In the genomic region with DNA sequence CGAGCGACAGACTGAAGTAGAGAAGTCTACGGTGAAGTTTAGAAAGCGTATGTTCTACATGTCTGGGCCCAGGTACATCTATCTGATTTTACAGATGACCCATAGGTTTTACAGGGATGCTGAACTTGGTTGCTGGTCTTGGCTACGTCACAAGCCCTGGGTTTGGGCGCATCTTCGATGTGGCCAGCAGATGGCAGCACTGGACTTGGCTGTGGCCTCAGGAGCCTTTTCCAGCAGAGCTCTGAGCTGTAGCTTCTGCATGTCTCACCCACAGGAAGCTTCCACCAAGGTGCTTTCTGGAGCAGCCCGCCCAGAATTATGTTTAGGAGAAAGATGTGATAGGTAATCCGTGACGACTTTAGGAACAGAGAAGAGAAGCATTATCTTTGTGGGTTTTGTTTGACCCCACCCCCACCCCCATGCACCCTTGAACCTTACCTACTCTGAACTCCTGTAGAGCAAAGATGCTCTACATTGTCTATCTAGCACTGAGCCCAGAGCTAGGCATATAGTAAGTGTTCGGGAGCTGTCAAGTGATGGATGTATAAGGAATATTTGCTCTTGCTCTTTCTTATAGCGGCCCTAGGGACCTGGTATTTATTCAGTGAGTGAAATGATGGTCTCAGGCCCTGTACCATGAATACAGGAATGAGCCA, we compare ENCODE assay signal across 9 mouse cellular contexts. TPM values are rescaled to one million over a fixed set of nuclear protein-coding genes. Genes with fewer than 3 reads are reported as not detected.
DNase-seq lines count a peak whose midpoint lies in the region; ATAC-seq and TF ChIP-seq lines count a peak whose summit lies in the region.
"Had no signal": no experiment of that assay in that cellular context is flagged by ENCODE, and none has a peak within 500 bp of the region (broad histone marks: within the 10 kb centered on the region; RNA-seq: fewer than 3 reads in every experiment).

No protein-coding gene starts in this region.

- H3K27ac ChIP-seq in forebrain, embryonic 15.5 days (replicated peaks) = no peak overlapping the region
- H3K27ac ChIP-seq in liver, postnatal 0 days (ENCODE audit: low read depth) = no peak overlapping the region
- H3K27ac ChIP-seq in neural tube, embryonic 15.5 days (replicated peaks) = no peak overlapping the region
- no peak overlapping the region for H3K27ac ChIP-seq in testis, adult 2 months (ENCODE audit: control insufficient read depth, insufficient read depth, low read depth, low read length)
- H3K27ac ChIP-seq: heart, embryonic 15.5 days had no signal

- H3K9me3 ChIP-seq in forebrain, embryonic 15.5 days = 0 out of 2 replicates have a peak, but pooled peaks cover 4% of the 10 kb centered on the region
- peaks cover 5% of the 10 kb centered on the region for H3K9me3 ChIP-seq in liver, postnatal 0 days (ENCODE audit: low read length)
- H3K9me3 ChIP-seq in neural tube, embryonic 15.5 days (replicated peaks) = no peaks in the 10 kb centered on the region
- H3K9me3 ChIP-seq: heart, embryonic 15.5 days had no signal

- no peaks in the 10 kb centered on the region for H3K36me3 ChIP-seq in forebrain, embryonic 15.5 days
- H3K36me3 ChIP-seq in liver, postnatal 0 days (replicated peaks; ENCODE audit: insufficient read depth, low read length) = no peaks in the 10 kb centered on the region
- no peaks in the 10 kb centered on the region for H3K36me3 ChIP-seq in neural tube, embryonic 15.5 days
- no peaks in the 10 kb centered on the region for H3K36me3 ChIP-seq in testis, adult 2 months (ENCODE audit: control insufficient read depth, insufficient read depth, low read length)
- H3K36me3 ChIP-seq: heart, embryonic 15.5 days had no signal

- H3K4me3 ChIP-seq in forebrain, embryonic 15.5 days = no peak overlapping the region
- H3K4me3 ChIP-seq in liver, postnatal 0 days (ENCODE audit: low read depth, low read length) = no peak overlapping the region
- H3K4me3 ChIP-seq in neural tube, embryonic 15.5 days (replicated peaks) = no peak overlapping the region
- H3K4me3 ChIP-seq in testis, adult 2 months (ENCODE audit: control insufficient read depth, low read depth, low read length) = no peak overlapping the region
- H3K4me3 ChIP-seq: heart, embryonic 15.5 days had no signal

- no peak for TF ChIP-seq POLR2A in testis, adult 2 months (IDR thresholded peaks at IDR 0.05; ENCODE audit: control insufficient read depth, low read depth, low read length)

- no peaks in the 10 kb centered on the region for H3K27me3 ChIP-seq in forebrain, embryonic 15.5 days
- no peaks in the 10 kb centered on the region for H3K27me3 ChIP-seq in liver, postnatal 0 days (ENCODE audit: insufficient read depth, low read length)
- no peaks in the 10 kb centered on the region for H3K27me3 ChIP-seq in neural tube, embryonic 15.5 days (replicated peaks)
- H3K27me3 ChIP-seq in testis, adult 2 months (ENCODE audit: control insufficient read depth, insufficient read depth, low read length) = no peaks in the 10 kb centered on the region
- H3K27me3 ChIP-seq: heart, embryonic 15.5 days had no signal

- H3K4me1 ChIP-seq in forebrain, embryonic 15.5 days = no peaks in the 10 kb centered on the region
- H3K4me1 ChIP-seq in liver, postnatal 0 days (ENCODE audit: insufficient read depth) = peaks cover 4% of the 10 kb centered on the region; the same call in 1 of the 2 replicates
- peaks cover 2% of the 10 kb centered on the region; the same call in 1 of the 2 replicates for H3K4me1 ChIP-seq in neural tube, embryonic 15.5 days
- H3K4me1 ChIP-seq in testis, adult 2 months (ENCODE audit: control insufficient read depth, insufficient read depth, low read length) = no peaks in the 10 kb centered on the region

- TF ChIP-seq CTCF in liver, postnatal 0 days (IDR thresholded peaks at IDR 0.05; ENCODE audit: low read depth) = peak; percentile 98
- TF ChIP-seq CTCF in testis, adult 2 months (IDR thresholded peaks at IDR 0.05; ENCODE audit: control insufficient read depth, insufficient read depth, insufficient replicate concordance, low read depth, low read length) = peak; percentile 92; the same call in 1 of the 2 replicates

- 33% methylated on average over 12 of the region's 12 CpGs for WGBS in forebrain, embryonic 15.5 days
- 25% methylated on average over 12 of the region's 12 CpGs for WGBS in liver, postnatal 0 days (ENCODE audit: insufficient replicate concordance)
- 30% methylated on average over 12 of the region's 12 CpGs for WGBS in neural tube, embryonic 15.5 days

- ATAC-seq in forebrain, embryonic 15.5 days (replicated peaks) = peak; percentile 69
- ATAC-seq in liver, postnatal 0 days = peak; percentile 83
- peak; percentile 66 for ATAC-seq in neural tube, embryonic 15.5 days (ENCODE audit: low FRiP score)

- TF ChIP-seq EP300 in liver, postnatal 0 days (IDR thresholded peaks at IDR 0.05; ENCODE audit: low read depth) = no peak

- no peak overlapping the region for H3K9ac ChIP-seq in forebrain, embryonic 15.5 days (replicated peaks)
- no peak overlapping the region for H3K9ac ChIP-seq in liver, postnatal 0 days (replicated peaks)
- H3K9ac ChIP-seq in neural tube, embryonic 15.5 days (replicated peaks) = no peak overlapping the region
- H3K9ac ChIP-seq: heart, embryonic 15.5 days had no signal

- intact Hi-C loops in heart, postnatal 36 days (cut with DNase I) = loop anchor here (1.0 to 10.0 kb wide), 5 partner anchors 57 to 199 kb away; a partner anchor contains a TSS

- H3K4me2 ChIP-seq in forebrain, embryonic 15.5 days (replicated peaks) = no peak overlapping the region
- H3K4me2 ChIP-seq in liver, postnatal 0 days (ENCODE audit: low read depth, low read length) = no peak overlapping the region
- no peak overlapping the region for H3K4me2 ChIP-seq in neural tube, embryonic 15.5 days
- H3K4me2 ChIP-seq: heart, embryonic 15.5 days had no signal

- peak; percentile 90 for DNase-seq in ES-CJ7 (ENCODE audit: low read depth, low spot score)
- DNase-seq in cerebellum, adult 11 months = peak; percentile 88
- peak; percentile 91 to 93 for DNase-seq in heart, postnatal 36 days
- peak; percentile 92 for DNase-seq in layer of hippocampus, adult 11-12 months (ENCODE audit: low spot score)
- DNase-seq in liver, postnatal 0 days = peak; percentile 89

RNA-seq across cellular contexts. Expression of a gene that starts 50.7 kb away (rescaled TPM):
- polyA plus RNA-seq in forebrain, embryonic 15.5 days (2015; fragmentation: Nextera tagmentation; extraction: Ambion mirVana) = 144 and 146 TPM in 2 replicates
- total RNA-seq in heart, postnatal 36 days (2021) = 10 to 100 TPM; 14.4 to 21.4 TPM
- 26.6 and 33.4 TPM in 2 replicates for polyA plus RNA-seq in liver, postnatal 0 days (2015; fragmentation: Nextera tagmentation; extraction: Ambion mirVana)
- polyA plus RNA-seq in neural tube, embryonic 15.5 days (2015; fragmentation: Nextera tagmentation; extraction: Ambion mirVana) = 159 and 163 TPM in 2 replicates
- 32.3 and 45.3 TPM in 2 replicates for polyA plus RNA-seq in testis, adult 2 months (2012; rRNA removed)
